Mouse (Mus musculus): Measurements from ENCODE around the gene Smim13.

DNA sequence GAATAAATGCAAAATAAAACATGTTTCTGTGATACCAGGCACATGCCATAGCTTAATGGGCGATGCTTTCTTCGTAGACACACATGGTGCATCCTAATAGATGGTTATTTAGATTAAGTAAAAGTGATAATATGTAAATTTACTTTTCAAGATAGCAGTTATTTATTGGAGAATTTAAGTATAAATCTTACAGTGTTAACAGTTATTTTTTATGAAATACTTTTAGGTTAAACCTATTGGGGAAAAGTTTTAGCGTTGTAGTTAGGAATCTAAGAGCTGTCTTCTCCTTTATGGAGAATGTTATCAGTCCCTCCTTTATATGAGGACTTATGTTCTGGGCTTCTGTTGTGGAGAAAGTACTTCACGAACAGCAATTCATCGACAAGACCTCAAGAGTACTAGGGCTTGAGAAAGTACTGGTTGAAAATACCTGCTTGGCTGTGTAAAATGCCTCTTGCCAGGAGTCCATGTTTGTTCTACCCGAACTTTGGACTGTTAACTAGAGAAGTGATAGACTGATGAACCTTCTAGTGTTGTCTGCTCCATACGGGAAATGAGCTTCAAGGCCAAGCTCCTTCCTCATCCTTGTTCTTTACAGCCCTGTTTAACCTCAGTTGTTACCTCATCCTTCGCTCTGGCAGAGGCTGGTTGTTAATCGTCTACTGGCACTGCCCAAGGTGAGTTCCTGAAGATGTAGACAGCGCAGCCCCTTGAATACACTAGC lies 24.4 kb downstream of the Smim13 start, which contains the start of gene Gm17364:
- TF ChIP-seq CTCF (IDR thresholded peaks at IDR 0.05; ENCODE audit: borderline replicate concordance, control insufficient read depth, extremely low read depth, insufficient read depth, low read length, poor library complexity) (no peak), POLR2A (IDR thresholded peaks at IDR 0.05; ENCODE audit: control insufficient read depth, extremely low read depth, insufficient read depth, low read length, poor library complexity) (no peak)
